ENCODE assay signal across 8 mouse cellular contexts in the genomic region with DNA sequence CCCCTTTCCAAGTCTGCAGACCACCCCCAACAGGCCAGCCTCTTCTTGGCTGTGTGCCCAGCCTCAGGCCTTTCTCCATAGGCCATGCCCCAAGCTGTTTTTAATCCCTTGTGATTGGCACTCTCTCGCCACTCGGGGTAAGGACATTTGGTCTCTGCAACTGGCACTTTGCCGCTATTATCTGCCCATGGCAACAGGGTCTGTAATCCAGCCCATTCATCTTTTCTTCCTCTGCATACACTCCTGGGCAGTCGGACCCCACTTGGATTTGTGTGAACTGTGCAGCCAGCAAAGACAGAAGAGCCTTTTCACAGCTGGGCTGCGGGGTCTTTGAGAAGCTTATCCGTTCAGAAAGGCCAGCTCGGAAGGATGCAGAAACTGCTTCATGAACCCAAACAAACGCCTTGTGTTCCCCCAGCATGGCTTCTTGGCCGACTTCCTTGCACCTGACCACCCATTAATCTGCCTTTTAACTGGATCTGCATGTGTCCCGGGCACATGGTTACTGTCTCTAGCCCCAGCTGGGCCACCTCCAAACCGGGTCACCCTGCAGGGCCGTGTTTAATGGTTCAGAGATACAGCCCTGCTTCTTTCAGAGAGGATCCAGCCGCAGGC.
A peak's percentile ranks its signal among the peaks of the same experiment; 100 is the strongest.
DNase-seq lines count a peak whose midpoint lies in the region; ATAC-seq lines count a peak whose summit lies in the region.

No protein-coding gene starts in this region.

- DNase-seq in layer of hippocampus, adult 11-12 months (ENCODE audit: low spot score): peak; percentile 51
- DNase-seq in layer of hippocampus, adult 9-10 months (ENCODE audit: low spot score): no peak
- peak; percentile 83 to 86 for DNase-seq in cerebellum, postnatal 25 days
- DNase-seq in gastrocnemius, postnatal 25 days: peak; percentile 16
- DNase-seq in left cerebral cortex, postnatal 4 days: peak; percentile 89
- DNase-seq in right cerebral cortex, postnatal 4 days: peak; percentile 65
- DNase-seq in adrenal gland, postnatal 14 days: no peak

- intact Hi-C loops in left cerebral cortex, postnatal 4 days (cut with DNase I): no loop called here

- ATAC-seq in monocyte, adult 5-6 weeks (replicated peaks; ENCODE audit: insufficient number of reproducible peaks, low FRiP score, low TSS enrichment, poor library complexity, severe bottlenecking): no peak

Comparison
In these comparisons a context has a peak if more than half of its experiments do, and no peak if none do; other contexts are left out.
1. DNase-seq: peak in layer of hippocampus, adult 11-12 months (single experiment), cerebellum, postnatal 25 days (2 of 2), gastrocnemius, postnatal 25 days (single experiment), left cerebral cortex, postnatal 4 days (single experiment) and right cerebral cortex, postnatal 4 days (single experiment); none in layer of hippocampus, adult 9-10 months (single experiment) and adrenal gland, postnatal 14 days (single experiment).